Mouse (Mus musculus): ENCODE data around the gene Tmem59.

Tmem59 gene

GRCm38 (mm10) chr4:107179561-107179960 lies 1.4 kb downstream of the Tmem59 start:
- no peak for DNase-seq (ENCODE audit: low spot score)

- no peak for DNase-seq (ENCODE audit: low spot score)
Measured at GRCm38 (mm10) chr4:107180746-107181145, 2.5 kb downstream of the Tmem59 start.

DNA sequence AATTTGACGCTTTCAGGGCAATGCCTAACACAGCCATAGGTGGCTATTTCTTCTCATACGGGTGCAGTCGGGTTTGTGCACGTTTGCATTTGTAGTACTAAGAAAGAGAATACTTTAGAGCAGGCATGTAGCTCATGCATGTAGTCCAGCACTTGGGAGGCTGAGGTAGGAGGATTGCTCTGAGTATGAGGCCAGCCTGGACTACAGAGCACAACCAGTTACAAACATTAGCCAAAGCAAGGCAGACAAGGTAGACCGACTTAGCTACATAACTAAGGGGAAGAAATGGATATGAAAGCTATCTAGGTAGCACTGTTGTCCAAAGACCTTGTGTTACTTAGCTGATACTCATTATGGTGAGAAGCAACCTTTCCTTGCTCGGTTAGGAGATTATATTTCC lies 3.7 kb downstream of the Tmem59 start:
- no peak for DNase-seq (ENCODE audit: low spot score)

DNA sequence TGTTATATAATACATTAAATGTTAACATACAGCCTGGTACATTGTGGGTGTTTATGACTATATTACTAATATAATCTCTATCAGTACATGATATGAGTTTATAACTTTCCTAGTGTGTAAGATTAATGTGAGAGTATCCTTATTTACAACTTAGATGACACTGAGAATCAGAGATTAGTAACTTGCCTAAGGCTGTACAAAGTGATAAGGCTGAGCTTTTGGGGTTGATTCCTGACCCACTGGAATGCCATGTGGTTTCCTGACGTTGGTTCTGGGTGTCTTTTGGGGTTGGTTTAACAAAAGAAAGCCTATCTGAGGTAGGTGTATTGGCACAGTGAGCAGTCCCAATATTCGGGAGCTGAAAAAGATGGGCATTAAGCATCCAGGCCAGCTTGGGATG lies 4.6 kb downstream of the Tmem59 start:
- no peak for DNase-seq (ENCODE audit: low spot score)

GRCm38 (mm10) chr4:107183203-107183602 lies 5.0 kb downstream of the Tmem59 start:
- DNase-seq (ENCODE audit: low spot score) = no peak

DNA sequence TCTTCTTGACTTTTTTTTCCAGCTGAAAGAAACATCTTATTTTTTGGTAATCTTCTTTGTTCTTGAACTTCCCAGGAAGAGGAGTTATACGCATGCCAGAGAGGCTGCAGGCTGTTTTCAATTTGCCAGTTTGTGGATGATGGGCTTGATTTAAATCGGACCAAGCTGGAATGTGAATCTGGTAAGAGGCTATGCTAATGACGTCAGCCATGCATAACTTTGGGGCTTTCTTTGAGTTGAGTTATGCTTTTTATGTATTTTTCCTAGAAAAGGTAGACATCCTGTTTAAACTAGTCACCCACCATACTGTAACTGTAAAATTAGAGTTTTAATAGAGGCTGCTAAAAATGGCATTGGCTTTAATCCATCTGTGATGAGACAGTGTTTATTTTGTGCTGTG lies 7.5 kb downstream of the Tmem59 start:
- no peak for DNase-seq (ENCODE audit: low spot score)

DNA sequence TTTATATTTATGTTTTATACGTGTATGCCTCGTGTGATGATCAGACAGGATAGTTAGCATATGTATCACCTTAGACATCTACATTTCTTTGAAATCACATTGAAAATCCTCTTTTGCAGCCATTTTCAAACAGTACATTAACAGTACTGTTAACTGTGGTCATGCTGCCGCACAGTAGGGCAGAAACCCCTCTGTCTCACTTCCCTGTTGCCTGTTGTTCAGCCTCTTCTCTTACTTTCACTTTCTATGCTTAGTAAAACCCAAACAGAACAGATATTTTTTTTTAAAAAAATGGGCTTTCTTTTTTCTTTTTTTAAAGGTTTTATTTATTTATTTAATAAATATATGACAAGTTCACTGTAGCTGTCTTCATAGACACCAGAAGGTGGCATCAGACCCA lies 15.6 kb downstream of the Tmem59 start:
- DNase-seq (ENCODE audit: low spot score) = no peak

DNA sequence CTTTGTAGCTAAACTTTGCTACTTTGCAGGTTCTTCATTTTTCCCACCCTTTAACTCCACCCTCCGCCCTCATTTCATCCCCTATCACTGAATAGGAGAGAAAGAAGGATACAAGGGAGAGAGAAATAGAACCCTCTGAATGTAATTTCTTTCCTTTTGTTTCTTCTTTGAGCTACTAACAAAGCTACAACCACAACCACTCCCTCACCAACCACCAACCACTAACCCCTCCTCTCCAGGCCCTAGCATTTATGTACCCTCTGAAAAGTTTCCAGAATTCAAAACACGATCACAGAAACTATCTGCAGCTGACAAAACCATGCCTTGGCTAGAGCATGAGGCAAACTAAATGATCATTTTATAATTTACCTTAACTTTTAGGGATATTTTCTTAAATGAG lies 18.3 kb downstream of the Tmem59 start:
- DNase-seq (ENCODE audit: low spot score) = no peak

DNA sequence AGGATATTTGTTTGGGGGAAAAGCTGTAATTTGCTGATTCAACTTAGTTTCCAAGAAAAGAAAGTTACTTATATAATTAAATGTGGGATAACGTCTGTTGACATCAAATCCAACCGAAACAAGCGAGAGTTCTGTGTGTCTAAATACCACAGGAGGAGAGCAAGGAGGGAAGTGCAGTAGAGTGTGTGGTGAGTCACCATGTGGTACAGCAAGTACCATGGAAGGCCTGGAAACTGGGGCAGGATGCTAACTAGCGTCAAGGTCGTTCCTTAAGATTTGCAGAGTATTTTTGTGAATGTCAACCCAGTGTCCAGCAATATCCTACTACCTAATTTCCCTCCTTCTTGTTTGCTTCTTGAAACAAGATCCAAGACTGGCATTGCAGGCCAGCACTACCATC lies 19.9 kb downstream of the Tmem59 start:
- DNase-seq (ENCODE audit: low spot score) = no peak

DNA sequence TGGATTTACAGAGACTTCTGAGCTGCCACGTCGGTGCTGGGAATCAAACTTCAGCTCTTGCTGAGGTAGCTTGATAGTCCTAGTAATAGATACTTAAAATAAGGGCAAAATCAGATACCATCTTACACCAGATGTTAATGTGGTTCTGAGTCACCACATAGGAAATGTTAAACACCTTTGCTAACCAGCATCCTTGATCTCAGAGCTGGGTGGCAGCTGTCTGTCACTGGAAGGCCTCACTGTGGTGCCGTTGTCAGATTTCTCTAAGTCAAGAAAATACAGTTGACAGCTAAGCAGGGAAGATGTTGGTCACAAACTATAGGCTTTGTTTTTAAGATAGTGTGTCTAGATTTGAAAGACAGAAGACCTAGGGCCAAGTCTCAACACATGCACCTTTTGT lies 23.6 kb downstream of the Tmem59 start:
- DNase-seq (ENCODE audit: low spot score) = no peak

- no peak for DNase-seq (ENCODE audit: low spot score)
Measured at GRCm38 (mm10) chr4:107203001-107203400, 24.8 kb downstream of the Tmem59 start.

DNA sequence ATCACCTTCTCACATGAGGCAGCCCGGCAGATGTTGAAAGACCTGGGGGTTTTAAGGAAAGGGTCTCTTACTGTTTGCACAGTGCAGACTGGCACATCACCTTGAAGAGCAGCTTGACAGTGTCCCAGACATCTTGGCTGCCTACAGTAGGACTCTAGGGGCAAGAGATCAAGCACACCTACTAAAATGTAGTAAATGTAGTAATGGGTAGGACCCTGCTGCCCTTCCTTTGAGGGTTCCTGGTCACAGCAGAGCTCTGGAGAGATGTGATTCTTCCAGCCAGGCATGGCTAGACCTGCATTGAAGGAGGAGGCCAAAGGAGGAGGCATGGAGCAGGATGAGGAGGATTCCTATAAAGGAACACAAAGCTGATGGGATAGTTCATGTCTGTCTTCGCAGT lies 28.8 kb downstream of the Tmem59 start:
- no peak for DNase-seq (ENCODE audit: low spot score)

DNA sequence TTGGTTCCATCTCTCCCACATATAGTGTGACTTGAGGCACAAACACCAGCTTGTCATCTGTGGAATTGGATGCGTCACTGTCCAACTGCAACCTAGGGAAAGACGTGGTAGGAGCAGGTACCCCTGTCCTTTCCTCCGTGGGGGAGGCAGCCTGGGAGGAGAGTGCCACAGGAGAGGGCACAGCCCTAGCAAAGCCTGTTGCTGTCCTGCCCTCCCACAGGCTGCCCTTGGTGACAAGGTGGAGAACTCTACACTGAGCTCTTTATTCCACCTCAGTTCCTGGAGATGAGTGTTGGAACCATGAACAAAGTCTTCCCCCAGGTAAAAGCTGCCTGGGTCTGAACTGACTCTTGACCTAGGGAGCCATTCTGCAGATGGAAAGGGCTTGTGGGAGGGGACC lies 30.7 kb downstream of the Tmem59 start, which contains the start of gene Ldlrad1:
Gene Ldlrad1, plus strand, starts transcription at position 301 of the 400 bp plus-strand sequence.
- DNase-seq (ENCODE audit: low spot score) = no peak

DNA sequence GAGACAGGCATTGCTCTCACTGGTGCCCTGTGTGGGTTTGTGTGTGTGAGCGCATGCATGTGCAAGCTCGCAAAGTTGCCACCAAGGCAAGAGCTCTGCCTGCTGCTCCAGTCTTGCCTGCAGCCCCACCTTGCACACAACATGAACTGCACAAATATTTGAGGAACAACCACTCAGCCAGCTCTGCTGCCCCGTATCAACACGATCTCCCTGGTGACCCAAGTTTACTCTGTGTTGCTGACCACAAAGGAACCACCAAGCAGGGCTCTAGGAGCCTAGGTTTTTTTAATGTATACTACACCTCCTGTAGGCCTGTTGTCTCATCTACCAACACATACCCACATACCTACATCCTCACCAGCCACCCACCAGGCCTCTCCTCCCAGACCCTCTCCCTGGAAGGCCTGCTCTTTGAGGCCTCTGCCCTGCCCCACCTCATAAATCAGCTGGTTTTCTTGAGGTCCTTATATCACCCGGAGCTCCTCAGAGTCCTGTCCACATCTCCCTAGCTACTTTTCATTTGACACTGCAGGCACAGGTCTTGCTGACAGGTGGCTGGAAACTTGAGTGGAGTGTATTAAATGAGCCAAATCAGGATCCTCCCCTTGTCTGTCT lies 32.4 kb downstream of the Tmem59 start:
- DNase-seq (ENCODE audit: low spot score) = no peak

DNA sequence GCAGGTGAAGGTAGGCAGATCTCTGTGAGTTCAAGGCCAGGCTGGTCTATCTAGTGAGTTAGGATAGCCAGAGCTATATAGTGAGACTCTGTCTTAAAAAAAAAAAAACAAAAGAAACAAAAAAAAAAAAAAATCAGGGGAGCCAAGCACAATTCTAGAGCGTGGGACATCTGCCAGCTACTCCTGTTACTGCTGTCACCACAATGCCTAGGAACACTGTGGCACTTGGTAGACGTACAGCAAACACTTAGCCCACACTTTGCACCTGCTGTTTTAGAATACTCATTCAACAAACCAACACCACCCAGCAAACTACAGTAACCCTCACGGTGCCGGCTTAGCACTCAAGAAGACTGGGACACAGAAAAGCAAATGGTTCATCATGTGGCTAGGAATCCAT lies 33.3 kb downstream of the Tmem59 start:
- DNase-seq (ENCODE audit: low spot score) = no peak

DNA sequence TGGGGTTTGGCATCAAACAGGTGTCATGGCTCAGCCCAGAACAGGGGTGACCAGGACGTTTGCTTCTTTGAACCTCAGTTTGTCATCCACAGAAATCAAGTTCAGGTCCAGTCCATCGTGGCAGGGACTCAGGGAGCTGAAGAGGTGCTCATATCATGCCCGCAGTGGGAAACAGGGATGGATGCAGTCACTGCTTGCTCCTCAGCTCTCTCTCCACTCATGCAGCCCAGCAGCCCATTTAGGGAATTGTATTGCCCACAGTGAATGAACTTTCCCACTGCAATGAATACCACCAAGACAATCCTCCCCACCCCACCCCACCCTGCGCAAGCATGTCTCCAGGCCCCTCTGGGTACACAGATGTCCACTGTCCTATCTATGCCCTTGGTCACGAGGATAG lies 33.7 kb downstream of the Tmem59 start:
- DNase-seq (ENCODE audit: low spot score) = no peak

GRCm38 (mm10) chr4:107213279-107214011 lies 35.2 kb downstream of the Tmem59 start:
- DNase-seq (ENCODE audit: low spot score) = no peak

- peak; percentile 44 for DNase-seq (ENCODE audit: low spot score)
Measured at GRCm38 (mm10) chr4:107217574-107217973, 39.4 kb downstream of the Tmem59 start.

GRCm38 (mm10) chr4:107221524-107221923 lies 43.3 kb downstream of the Tmem59 start:
- no peak for DNase-seq (ENCODE audit: low spot score)

DNA sequence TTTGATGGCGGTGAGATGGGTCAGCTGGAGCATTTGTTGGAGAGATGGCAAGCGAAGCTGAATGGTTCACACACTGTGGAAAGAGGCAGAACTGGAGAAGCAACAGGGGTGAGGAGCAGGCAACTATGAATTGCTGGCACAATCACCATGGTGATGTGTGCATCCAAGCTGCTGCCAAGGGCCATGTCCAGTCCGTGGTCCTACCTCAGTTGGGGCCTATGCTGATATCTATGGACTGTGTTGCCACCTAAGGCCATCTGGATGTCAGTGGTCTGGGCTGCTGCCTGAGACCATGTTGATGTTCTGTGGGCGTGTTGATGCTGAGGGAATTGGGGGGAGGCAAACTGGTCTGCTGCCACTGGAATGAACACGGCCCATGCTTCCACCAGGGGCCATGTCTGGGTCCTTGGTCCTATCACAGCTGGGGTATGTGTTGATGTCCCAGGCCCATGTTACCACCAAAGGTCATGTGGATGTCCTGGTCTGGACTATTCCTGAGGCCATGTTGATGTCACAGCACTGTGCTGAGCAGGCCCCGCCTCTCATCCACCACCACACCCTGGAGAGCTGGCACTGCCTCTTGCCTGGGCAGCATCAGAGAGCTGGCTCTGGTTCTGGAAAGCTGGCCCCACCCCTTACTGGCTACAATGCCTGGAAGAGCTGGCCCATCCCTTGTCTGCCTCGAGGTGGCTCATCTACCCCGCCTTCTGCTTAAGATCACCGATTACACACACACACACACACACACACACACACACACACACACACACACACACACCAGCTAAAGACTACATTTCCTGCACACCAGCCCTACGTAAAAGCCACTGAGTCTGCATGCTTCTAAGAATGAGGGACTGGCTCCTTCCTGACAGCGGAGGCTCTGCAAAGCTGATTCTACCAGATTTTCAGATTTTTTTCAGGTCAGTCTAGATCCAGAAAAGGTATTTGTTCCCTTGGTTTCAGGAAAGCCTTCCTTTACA lies 45.3 kb downstream of the Tmem59 start:
- DNase-seq (ENCODE audit: low spot score) = no peak

- no peak for DNase-seq (ENCODE audit: low spot score)
Measured at GRCm38 (mm10) chr4:107226313-107226712, 48.1 kb downstream of the Tmem59 start.

- no peak for DNase-seq (ENCODE audit: low spot score)
Measured at GRCm38 (mm10) chr4:107232219-107232618, 54.0 kb downstream of the Tmem59 start.

- DNase-seq (ENCODE audit: low spot score) = no peak
Measured at GRCm38 (mm10) chr4:107238253-107238652, 60.1 kb downstream of the Tmem59 start.

Data from testis, postnatal 10 days (tissue).